Mouse (Mus musculus) midbrain, postnatal 0 days (tissue): Measurements from ENCODE around the gene Kpna7. TPM values are rescaled to one million over a fixed set of nuclear protein-coding genes. Genes with fewer than 3 reads are reported as not detected.
A peak's percentile ranks its signal among the peaks of the same experiment; 100 is the strongest.

Source experiments
- ATAC-seq: fragments of 200-750 bp; cut with Nextera tagmentation; 2 replicates; pipeline ENCODE4 v1.8.0; 2017; ENCODE audit warnings: moderate number of reproducible peaks, mild to moderate bottlenecking, moderate TSS enrichment, moderate library complexity; ENCODE audit not compliant: low FRiP score
- DNase-seq: peaks from one replicate; pipeline ENCODE4 v3.0.0-alpha.2; 2015; ENCODE audit warnings: low spot score
- H3K27ac ChIP-seq: fragments of 300-500 bp; sonication (generic); 2 replicates; pipeline ENCODE4 v1.5.1; 2014; ENCODE audit warnings: low read depth, mild to moderate bottlenecking, low read length, mixed read lengths
- H3K27me3 ChIP-seq: fragments of 300-500 bp; sonication (generic); 2 replicates; pipeline ENCODE4 v1.6.1; 2014; ENCODE audit warnings: low read length, control low read depth, mixed read lengths; ENCODE audit not compliant: insufficient read depth
- H3K36me3 ChIP-seq: fragments of 300-500 bp; sonication (generic); 2 replicates; pipeline ENCODE4 v1.6.1; 2014; ENCODE audit warnings: low read length, control low read depth, mixed read lengths; ENCODE audit not compliant: insufficient read depth
- H3K4me1 ChIP-seq: fragments of 300-500 bp; sonication (generic); 2 replicates; pipeline ENCODE4 v1.6.1; 2014; ENCODE audit warnings: mild to moderate bottlenecking, control low read depth, antibody characterized with exemption, low read length, mixed read lengths; ENCODE audit not compliant: insufficient read depth
- H3K4me2 ChIP-seq: fragments of 300-500 bp; sonication (generic); 2 replicates; pipeline ENCODE4 v1.6.1; 2014; ENCODE audit warnings: low read depth, mild to moderate bottlenecking, low read length, mixed read lengths; ENCODE audit not compliant: poor library complexity, severe bottlenecking
- H3K4me3 ChIP-seq: fragments of 300-500 bp; sonication (generic); 2 replicates; pipeline ENCODE4 v1.5.1; 2014; ENCODE audit warnings: low read depth, mild to moderate bottlenecking, low read length, moderate library complexity
- H3K9ac ChIP-seq: fragments of 300-500 bp; sonication (generic); replicated peaks from 2 replicates; pipeline ENCODE4 v1.6.1; 2014; ENCODE audit warnings: mild to moderate bottlenecking, low read length, moderate library complexity, mixed read lengths; ENCODE audit not compliant: poor library complexity, severe bottlenecking
- H3K9me3 ChIP-seq: fragments of 300-500 bp; sonication (generic); 2 replicates; pipeline ENCODE4 v1.6.1; 2016; ENCODE audit warnings: low read length, control low read depth
- CTCF ChIP-seq: IDR thresholded peaks from 2 replicates; pipeline ENCODE4 v1.5.1; 2016; ENCODE audit warnings: antibody characterized with exemption, mild to moderate bottlenecking
- WGBS: fragments of 180-500 bp; shearing (Covaris S2); extraction: QIAGEN DNeasy Blood & Tissue Kit; methylation state at CpG from one replicate; pipeline ENCODE4 v1.1.7; 2014; 5-methylcytosine and 5-hydroxymethylcytosine counted together
- polyA plus RNA-seq: library from polyadenylated mRNA; unstranded; fragments of >200 nt; fragmentation: Nextera tagmentation; extraction: Ambion mirVana; gene quantifications from 2 replicates; pipeline ENCODE4 v1.2.1, GENCODE M21; 2015
- total RNA-seq: library from RNA; depleted of rRNA; stranded (reverse); fragments of >200 nt; gene quantifications from 2 replicates; pipeline ENCODE4 v1.2.3, GENCODE M21; 2014

Kpna7 gene
- total and polyA plus RNA-seq, 2 experiments from 2014 or later: not detected

- DNase-seq: no peak
- no peaks in the 10 kb centered on the region for H3K27me3 ChIP-seq
- ATAC-seq: no peak
- no peak overlapping the region for H3K4me2 ChIP-seq
- H3K9ac ChIP-seq: no peak overlapping the region
- no peaks in the 10 kb centered on the region for H3K9me3 ChIP-seq
- H3K36me3 ChIP-seq: no peaks in the 10 kb centered on the region
- TF ChIP-seq CTCF: no peak
- no peaks in the 10 kb centered on the region for H3K4me1 ChIP-seq
- 68% methylated on average over 3 of the region's 3 CpGs for WGBS
- H3K4me3 ChIP-seq: no peak overlapping the region
- no peak overlapping the region for H3K27ac ChIP-seq
These were observed 80.5 kb downstream of the Kpna7 start for GRCm38 (mm10) chr5:145003362-145003761.

GRCm38 (mm10) chr5:144998491-144998890 lies 85.3 kb downstream of the Kpna7 start:
- Histone ChIP-seq H3K4me2 (no peak overlapping the region), H3K9ac (no peak overlapping the region), H3K9me3 (no peaks in the 10 kb centered on the region), H3K4me1 (no peaks in the 10 kb centered on the region), H3K4me3 (no peak overlapping the region), H3K27ac (no peak overlapping the region), H3K36me3 (no peaks in the 10 kb centered on the region), H3K27me3 (no peaks in the 10 kb centered on the region)
- ATAC-seq: no peak
- DNase-seq: peak; percentile 49
- TF ChIP-seq CTCF: peak; percentile 70
- WGBS: 47% methylated on average over 2 of the region's 2 CpGs

- TF ChIP-seq CTCF: no peak
- Histone ChIP-seq H3K27ac (no peak overlapping the region), H3K9ac (no peak overlapping the region), H3K4me2 (no peak overlapping the region), H3K27me3 (no peaks in the 10 kb centered on the region), H3K4me1 (no peaks in the 10 kb centered on the region), H3K9me3 (no peaks in the 10 kb centered on the region), H3K4me3 (no peak overlapping the region), H3K36me3 (no peaks in the 10 kb centered on the region)
- WGBS: 81% methylated on average over 5 of the region's 5 CpGs
- no peak for DNase-seq
- ATAC-seq: no peak
These were observed 93.3 kb downstream of the Kpna7 start for GRCm38 (mm10) chr5:144990481-144990880.

GRCm38 (mm10) chr5:144990051-144990450 lies 93.8 kb downstream of the Kpna7 start:
- H3K9me3 ChIP-seq: no peaks in the 10 kb centered on the region
- H3K4me2 ChIP-seq: no peak overlapping the region
- H3K9ac ChIP-seq: no peak overlapping the region
- H3K27ac ChIP-seq: no peak overlapping the region
- H3K4me1 ChIP-seq: no peaks in the 10 kb centered on the region
- ATAC-seq: no peak
- 54% methylated on average over 2 of the region's 2 CpGs for WGBS
- H3K36me3 ChIP-seq: no peaks in the 10 kb centered on the region
- DNase-seq: no peak
- TF ChIP-seq CTCF: no peak
- H3K27me3 ChIP-seq: no peaks in the 10 kb centered on the region
- no peak overlapping the region for H3K4me3 ChIP-seq

GRCm38 (mm10) chr5:144989061-144989405 lies 94.8 kb downstream of the Kpna7 start:
- Histone ChIP-seq H3K4me1 (no peaks in the 10 kb centered on the region), H3K9ac (no peak overlapping the region), H3K4me2 (no peak overlapping the region), H3K27ac (no peak overlapping the region), H3K9me3 (0 out of 2 replicates have a peak, but pooled peaks cover 3% of the 10 kb centered on the region), H3K36me3 (no peaks in the 10 kb centered on the region), H3K4me3 (no peak overlapping the region), H3K27me3 (no peaks in the 10 kb centered on the region)
- DNase-seq (no peak), ATAC-seq (no peak)
- TF ChIP-seq CTCF: no peak
- WGBS: 87% methylated on average over 4 of the region's 4 CpGs

GRCm38 (mm10) chr5:144988340-144989060 lies 95.3 kb downstream of the Kpna7 start:
- Histone ChIP-seq H3K27ac (no peak overlapping the region), H3K4me2 (no peak overlapping the region), H3K9me3 (0 out of 2 replicates have a peak, but pooled peaks cover 3% of the 10 kb centered on the region), H3K4me3 (no peak overlapping the region), H3K27me3 (no peaks in the 10 kb centered on the region), H3K36me3 (no peaks in the 10 kb centered on the region), H3K9ac (no peak overlapping the region), H3K4me1 (no peaks in the 10 kb centered on the region)
- WGBS: 53% methylated on average over 9 of the region's 9 CpGs
- TF ChIP-seq CTCF: peak; percentile 89
- peak; percentile 73; the same call in 1 of the 2 replicates for ATAC-seq
- DNase-seq: peak; percentile 79
